Mouse (Mus musculus): ENCODE data around the gene Scube3. TPM values are rescaled to one million over a fixed set of nuclear protein-coding genes. Genes with fewer than 3 reads are reported as not detected.

Scube3 gene
- polyA plus RNA-seq, 1 experiment from 2014 or later: 4.4 TPM

- H3K4me3 ChIP-seq: no peak overlapping the region
- no peaks in the 10 kb centered on the region for H3K9me3 ChIP-seq
- H3K27ac ChIP-seq (replicated peaks): no peak overlapping the region
- no peak overlapping the region for H3K4me2 ChIP-seq
- H3K27me3 ChIP-seq: no peaks in the 10 kb centered on the region
- no peak overlapping the region for H3K9ac ChIP-seq
- H3K36me3 ChIP-seq: no peaks in the 10 kb centered on the region
- no peak for ATAC-seq (ENCODE audit: low FRiP score, low read depth)
- WGBS: 31% methylated on average over 5 of the region's 5 CpGs
- peaks cover 12% of the 10 kb centered on the region for H3K4me1 ChIP-seq (replicated peaks)
These were observed 5.7 kb upstream of the Scube3 start for GRCm38 (mm10) chr17:28136266-28136665.

GRCm38 (mm10) chr17:28138013-28138412 lies 3.9 kb upstream of the Scube3 start:
- Histone ChIP-seq H3K27ac (replicated peaks) (no peak overlapping the region), H3K4me3 (no peak overlapping the region), H3K27me3 (no peaks in the 10 kb centered on the region), H3K4me1 (replicated peaks) (peaks cover 28% of the 10 kb centered on the region), H3K9ac (no peak overlapping the region), H3K36me3 (no peaks in the 10 kb centered on the region), H3K9me3 (no peaks in the 10 kb centered on the region), H3K4me2 (no peak overlapping the region)
- 89% methylated on average over 8 of the region's 8 CpGs for WGBS
- ATAC-seq (ENCODE audit: low FRiP score, low read depth): no peak

GRCm38 (mm10) chr17:28138685-28139084 lies 3.3 kb upstream of the Scube3 start:
- H3K4me2 ChIP-seq: no peak overlapping the region
- H3K4me3 ChIP-seq: no peak overlapping the region
- no peak for ATAC-seq (ENCODE audit: low FRiP score, low read depth)
- H3K9ac ChIP-seq: no peak overlapping the region
- H3K9me3 ChIP-seq: no peaks in the 10 kb centered on the region
- peaks cover 33% of the 10 kb centered on the region for H3K4me1 ChIP-seq (replicated peaks)
- 81% methylated on average over 9 of the region's 9 CpGs for WGBS
- H3K27me3 ChIP-seq: no peaks in the 10 kb centered on the region
- H3K27ac ChIP-seq (replicated peaks): no peak overlapping the region
- no peaks in the 10 kb centered on the region for H3K36me3 ChIP-seq

GRCm38 (mm10) chr17:28140431-28141204 lies 1.3 kb upstream of the Scube3 start:
- Histone ChIP-seq H3K27me3 (no peaks in the 10 kb centered on the region), H3K4me3 (peak overlapping the region; percentile 82; the same call in 1 of the 2 replicates), H3K9ac (no peak overlapping the region), H3K9me3 (no peaks in the 10 kb centered on the region), H3K4me1 (replicated peaks) (peaks cover 53% of the 10 kb centered on the region), H3K4me2 (peak overlapping the region; percentile 93), H3K36me3 (no peaks in the 10 kb centered on the region), H3K27ac (replicated peaks) (peak overlapping the region; percentile 85)
- ATAC-seq (ENCODE audit: low FRiP score, low read depth): no peak
- WGBS: 20% methylated on average over 13 of the region's 13 CpGs

- WGBS: 4% methylated on average over 15 of the region's 15 CpGs
- no peaks in the 10 kb centered on the region for H3K9me3 ChIP-seq
- H3K27me3 ChIP-seq: no peaks in the 10 kb centered on the region
- peak overlapping the region; percentile 85 for H3K27ac ChIP-seq (replicated peaks)
- peak overlapping the region; percentile 93 for H3K4me2 ChIP-seq
- peak; percentile 31; the same call in 1 of the 2 replicates for ATAC-seq (ENCODE audit: low FRiP score, low read depth)
- H3K4me1 ChIP-seq (replicated peaks): peaks cover 59% of the 10 kb centered on the region
- H3K9ac ChIP-seq: peak overlapping the region; percentile 76
- H3K4me3 ChIP-seq: peak overlapping the region; percentile 82
- no peaks in the 10 kb centered on the region for H3K36me3 ChIP-seq
These were observed 713 bp upstream of the Scube3 start for GRCm38 (mm10) chr17:28141205-28141650.

GRCm38 (mm10) chr17:28142700-28143610 lies 1.0 kb downstream of the Scube3 start:
- 1% methylated on average over 33 of the region's 33 CpGs for WGBS

GRCm38 (mm10) chr17:28143751-28144150 lies 1.8 kb downstream of the Scube3 start:
- Histone ChIP-seq H3K36me3 (no peaks in the 10 kb centered on the region), H3K4me1 (replicated peaks) (peaks cover 65% of the 10 kb centered on the region), H3K4me2 (peak overlapping the region; percentile 93), H3K9me3 (no peaks in the 10 kb centered on the region), H3K27me3 (no peaks in the 10 kb centered on the region), H3K9ac (0 out of 2 replicates have a peak overlapping the region, but pooled peaks have one; percentile 9), H3K27ac (replicated peaks) (no peak overlapping the region), H3K4me3 (peak overlapping the region; percentile 82)
- WGBS: 1% methylated on average over 9 of the region's 9 CpGs
- ATAC-seq (ENCODE audit: low FRiP score, low read depth): no peak

More at GRCm38 (mm10) chr17:28142700-28143610, 1.0 kb downstream of the Scube3 start:
- Histone ChIP-seq H3K4me2 (peak overlapping the region; percentile 93), H3K4me1 (replicated peaks) (peaks cover 65% of the 10 kb centered on the region), H3K9ac (peak overlapping the region; percentile 76), H3K27me3 (no peaks in the 10 kb centered on the region), H3K4me3 (peak overlapping the region; percentile 82), H3K27ac (replicated peaks) (peak overlapping the region; percentile 85), H3K36me3 (no peaks in the 10 kb centered on the region), H3K9me3 (no peaks in the 10 kb centered on the region)
- ATAC-seq (ENCODE audit: low FRiP score, low read depth): no peak

- Histone ChIP-seq H3K27ac (replicated peaks) (no peak overlapping the region), H3K27me3 (no peaks in the 10 kb centered on the region), H3K4me3 (peak overlapping the region; percentile 82), H3K9me3 (no peaks in the 10 kb centered on the region), H3K4me1 (replicated peaks) (peaks cover 66% of the 10 kb centered on the region), H3K9ac (no peak overlapping the region; the same call in 1 of the 2 replicates), H3K36me3 (no peaks in the 10 kb centered on the region), H3K4me2 (peak overlapping the region; percentile 93)
- no peak for ATAC-seq (ENCODE audit: low FRiP score, low read depth)
- WGBS: 11% methylated on average over 6 of the region's 6 CpGs
These were observed 2.3 kb downstream of the Scube3 start for GRCm38 (mm10) chr17:28144241-28144640.

- H3K4me2 ChIP-seq: no peak overlapping the region
- no peak for ATAC-seq (ENCODE audit: low FRiP score, low read depth)
- no peaks in the 10 kb centered on the region for H3K9me3 ChIP-seq
- peaks cover 45% of the 10 kb centered on the region for H3K4me1 ChIP-seq (replicated peaks)
- WGBS: 69% methylated on average over 3 of the region's 3 CpGs
- no peak overlapping the region for H3K4me3 ChIP-seq
- no peak overlapping the region for H3K9ac ChIP-seq
- no peak overlapping the region for H3K27ac ChIP-seq (replicated peaks)
- H3K27me3 ChIP-seq: no peaks in the 10 kb centered on the region
- no peaks in the 10 kb centered on the region for H3K36me3 ChIP-seq
These were observed 6.3 kb downstream of the Scube3 start for GRCm38 (mm10) chr17:28148288-28148687.

GRCm38 (mm10) chr17:28149734-28150133 lies 7.8 kb downstream of the Scube3 start:
- 56% methylated on average over 8 of the region's 8 CpGs for WGBS
- Histone ChIP-seq H3K9me3 (no peaks in the 10 kb centered on the region), H3K27ac (replicated peaks) (no peak overlapping the region), H3K4me2 (no peak overlapping the region), H3K4me1 (replicated peaks) (peaks cover 32% of the 10 kb centered on the region), H3K27me3 (no peaks in the 10 kb centered on the region), H3K4me3 (no peak overlapping the region), H3K9ac (no peak overlapping the region), H3K36me3 (no peaks in the 10 kb centered on the region)
- no peak for ATAC-seq (ENCODE audit: low FRiP score, low read depth)

- WGBS: 72% methylated on average over 12 of the region's 12 CpGs
- H3K4me1 ChIP-seq (replicated peaks): peaks cover 25% of the 10 kb centered on the region
- ATAC-seq (ENCODE audit: low FRiP score, low read depth): no peak
These were observed 8.5 kb downstream of the Scube3 start for GRCm38 (mm10) chr17:28150456-28150855.

GRCm38 (mm10) chr17:28153095-28153494 lies 11.2 kb downstream of the Scube3 start:
- Histone ChIP-seq H3K27ac (replicated peaks) (no peak overlapping the region), H3K4me1 (replicated peaks) (peaks cover 8% of the 10 kb centered on the region; the same call in 1 of the 2 replicates), H3K36me3 (no peaks in the 10 kb centered on the region), H3K4me3 (no peak overlapping the region), H3K27me3 (no peaks in the 10 kb centered on the region), H3K9me3 (no peaks in the 10 kb centered on the region), H3K4me2 (no peak overlapping the region), H3K9ac (no peak overlapping the region)
- ATAC-seq (ENCODE audit: low FRiP score, low read depth): no peak
- WGBS: 84% methylated on average over 6 of the region's 6 CpGs

More at GRCm38 (mm10) chr17:28150456-28150855, 8.5 kb downstream of the Scube3 start:
- Histone ChIP-seq H3K27ac (replicated peaks) (no peak overlapping the region), H3K4me2 (no peak overlapping the region), H3K4me3 (no peak overlapping the region), H3K9ac (no peak overlapping the region), H3K27me3 (no peaks in the 10 kb centered on the region), H3K9me3 (no peaks in the 10 kb centered on the region), H3K36me3 (no peaks in the 10 kb centered on the region)
